ENCODE assay signal across 24 mouse cellular contexts in the genomic region with DNA sequence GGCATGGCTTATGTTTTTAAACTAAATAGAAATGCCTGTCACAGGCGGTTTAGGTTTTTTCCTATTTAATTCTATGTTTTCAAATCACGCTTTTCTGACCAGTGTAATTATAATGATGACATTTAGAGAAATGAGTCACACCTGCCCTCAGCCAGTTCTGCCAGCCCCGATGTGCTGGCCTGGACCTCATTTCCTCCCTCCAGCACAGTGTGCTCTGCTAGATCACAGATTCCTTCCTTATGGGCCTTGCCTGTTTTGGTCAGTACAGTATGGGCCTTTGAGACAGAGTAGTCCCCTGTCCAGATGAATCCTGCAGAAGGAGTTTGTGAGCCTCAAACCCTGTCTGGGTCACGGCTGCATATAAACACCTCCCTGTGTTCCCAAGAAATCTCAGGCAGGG.
A peak's percentile ranks its signal among the peaks of the same experiment; 100 is the strongest.
DNase-seq lines count a peak whose midpoint lies in the region; ATAC-seq and TF ChIP-seq lines count a peak whose summit lies in the region.
"Had no signal": no experiment of that assay in that cellular context is flagged by ENCODE, and none has a peak within 500 bp of the region (broad histone marks: within the 10 kb centered on the region; RNA-seq: fewer than 3 reads in every experiment).

No protein-coding gene starts in this region.

- 53% methylated on average over 4 of the region's 4 CpGs for WGBS in heart, postnatal 0 days
- 90% methylated on average over 4 of the region's 4 CpGs for WGBS in midbrain, embryonic 13.5 days
- WGBS in midbrain, embryonic 14.5 days, result 91% methylated on average over 4 of the region's 4 CpGs

- H3K4me1 ChIP-seq in heart, postnatal 0 days (ENCODE audit: control insufficient read depth, insufficient read depth), result no peaks in the 10 kb centered on the region
- H3K4me1 ChIP-seq in midbrain, embryonic 13.5 days (replicated peaks), result no peaks in the 10 kb centered on the region
- no peaks in the 10 kb centered on the region for H3K4me1 ChIP-seq in midbrain, embryonic 14.5 days (ENCODE audit: control insufficient read depth, insufficient read depth, low read length)
- H3K4me1 ChIP-seq: liver, embryonic 15.5 days; lung, embryonic 15.5 days had no signal

- in situ Hi-C loops in Patski (cut with MboI; ENCODE audit: low pct_unique_long_range_greater_than_20kb), result no loop called here

- no peak overlapping the region for H3K9ac ChIP-seq in heart, postnatal 0 days (replicated peaks; ENCODE audit: low read depth, low read length)
- no peak overlapping the region for H3K9ac ChIP-seq in midbrain, embryonic 13.5 days (replicated peaks)
- H3K9ac ChIP-seq in midbrain, embryonic 14.5 days (replicated peaks; ENCODE audit: low read length), result no peak overlapping the region
- H3K9ac ChIP-seq: embryonic facial prominence, embryonic 12.5 days; forebrain, postnatal 0 days; liver, embryonic 15.5 days; lung, embryonic 15.5 days had no signal

- no peak overlapping the region for H3K4me3 ChIP-seq in heart, postnatal 0 days (ENCODE audit: low read depth, low read length)
- no peak overlapping the region for H3K4me3 ChIP-seq in midbrain, embryonic 13.5 days (replicated peaks)
- H3K4me3 ChIP-seq in midbrain, embryonic 14.5 days (replicated peaks; ENCODE audit: low read depth, low read length), result no peak overlapping the region
- H3K4me3 ChIP-seq: embryonic facial prominence, embryonic 12.5 days; erythroblast, embryonic 14.5 days; heart, adult 2 months; layer of hippocampus, adult 2 months; liver, embryonic 15.5 days; lung, embryonic 15.5 days had no signal

- TF ChIP-seq CTCF in heart, postnatal 0 days (IDR thresholded peaks at IDR 0.05; ENCODE audit: low read depth), result no peak
- TF ChIP-seq CTCF in Patski (IDR thresholded peaks at IDR 0.05), result no peak

- H3K9me3 ChIP-seq in heart, postnatal 0 days (replicated peaks; ENCODE audit: control insufficient read depth, low read length), result no peaks in the 10 kb centered on the region
- H3K9me3 ChIP-seq in midbrain, embryonic 13.5 days, result no peaks in the 10 kb centered on the region
- H3K9me3 ChIP-seq in midbrain, embryonic 14.5 days (ENCODE audit: control insufficient read depth, low read length), result no peaks in the 10 kb centered on the region
- H3K9me3 ChIP-seq: embryonic facial prominence, embryonic 12.5 days; liver, embryonic 15.5 days; lung, embryonic 15.5 days had no signal

- H3K27me3 ChIP-seq in heart, postnatal 0 days (ENCODE audit: control insufficient read depth, insufficient read depth, low read length), result no peaks in the 10 kb centered on the region
- no peaks in the 10 kb centered on the region for H3K27me3 ChIP-seq in midbrain, embryonic 13.5 days
- no peaks in the 10 kb centered on the region for H3K27me3 ChIP-seq in midbrain, embryonic 14.5 days (ENCODE audit: control insufficient read depth, insufficient read depth, low read length)
- no peaks in the 10 kb centered on the region for H3K27me3 ChIP-seq in Patski
- H3K27me3 ChIP-seq: embryonic facial prominence, embryonic 12.5 days; liver, embryonic 15.5 days; lung, embryonic 15.5 days had no signal

- no peak for TF ChIP-seq EP300 in heart, postnatal 0 days (IDR thresholded peaks at IDR 0.05; ENCODE audit: low read depth)

- CTCF ChIA-PET in Patski (lab: Charles Lee), result no interaction called here

- POLR2A ChIA-PET in Patski (lab: Charles Lee), result no interaction called here

- no peak for DNase-seq in heart, postnatal 0 days (ENCODE audit: low spot score)
- DNase-seq in heart, postnatal 4 days, result no peak
- DNase-seq in midbrain, embryonic 14.5 days, result no peak
- no peak for DNase-seq in Patski (ENCODE audit: low read depth, low spot score)
- DNase-seq in fibroblast of lung, adult 2 months (ENCODE audit: low read depth), result peak; percentile 62
- no peak for DNase-seq in thymus, adult 18-20 months
- DNase-seq in cerebellum, adult 8-10 months, result no peak
- DNase-seq: adrenal gland, postnatal 25 days; forebrain, postnatal 0 days; gastrocnemius, postnatal 25 days; heart, adult 2 months; kidney, adult 2 months; kidney, postnatal 14 days; liver; lung, postnatal 36 days; thymus, postnatal 25 days had no signal

- no peak overlapping the region for H3K27ac ChIP-seq in heart, postnatal 0 days (ENCODE audit: low read depth)
- no peak overlapping the region for H3K27ac ChIP-seq in midbrain, embryonic 13.5 days
- H3K27ac ChIP-seq in midbrain, embryonic 14.5 days (replicated peaks; ENCODE audit: low read depth, low read length), result no peak overlapping the region
- H3K27ac ChIP-seq: embryonic facial prominence, embryonic 12.5 days; heart, adult 2 months; layer of hippocampus, adult 2 months; liver, embryonic 15.5 days; lung, embryonic 15.5 days had no signal

- no peaks in the 10 kb centered on the region for H3K36me3 ChIP-seq in heart, postnatal 0 days (replicated peaks; ENCODE audit: control insufficient read depth, insufficient read depth, low read length)
- H3K36me3 ChIP-seq in midbrain, embryonic 13.5 days, result no peaks in the 10 kb centered on the region
- H3K36me3 ChIP-seq in midbrain, embryonic 14.5 days (ENCODE audit: control insufficient read depth, insufficient read depth, low read length), result no peaks in the 10 kb centered on the region
- H3K36me3 ChIP-seq: embryonic facial prominence, embryonic 12.5 days; liver, embryonic 15.5 days; lung, embryonic 15.5 days had no signal

- H3K4me2 ChIP-seq in heart, postnatal 0 days (ENCODE audit: low read depth, low read length), result no peak overlapping the region
- no peak overlapping the region for H3K4me2 ChIP-seq in midbrain, embryonic 13.5 days (replicated peaks)
- H3K4me2 ChIP-seq in midbrain, embryonic 14.5 days (ENCODE audit: low read length), result no peak overlapping the region
- H3K4me2 ChIP-seq: embryonic facial prominence, embryonic 12.5 days; liver, embryonic 15.5 days; lung, embryonic 15.5 days had no signal

- 0 out of 2 replicates have a peak, but pooled peaks have one; percentile 6 for ATAC-seq in heart, postnatal 0 days (ENCODE audit: insufficient read depth, low read depth)
- 0 out of 2 replicates have a peak, but pooled peaks have one; percentile 58 for ATAC-seq in midbrain, embryonic 13.5 days
- ATAC-seq in midbrain, embryonic 14.5 days (ENCODE audit: low FRiP score, low TSS enrichment), result no peak
- ATAC-seq in Patski, result peak; percentile 67
- ATAC-seq: inflammation-experienced regulatory T-cells, adult 6 months; midbrain, embryonic 16.5 days had no signal
